Mouse (Mus musculus): ENCODE measurements around the gene Rrad. TPM values are rescaled to one million over a fixed set of nuclear protein-coding genes. Genes with fewer than 3 reads are reported as not detected.

The Rrad gene
- total RNA-seq, 2 experiments from 2014 or later, result 193 to 274 TPM

- DNase-seq, result peak; percentile 17
Observed at GRCm38 (mm10) chr8:104611613-104612012, 19.5 kb downstream of the Rrad start.

- peak; percentile 90 for DNase-seq
Observed at GRCm38 (mm10) chr8:104610185-104610766, 20.9 kb downstream of the Rrad start.

GRCm38 (mm10) chr8:104609222-104609621, 21.9 kb downstream of the Rrad start:
- peak; percentile 79 for DNase-seq

- peak; percentile 86 for DNase-seq
Observed at GRCm38 (mm10) chr8:104607944-104608343, 23.2 kb downstream of the Rrad start.

GRCm38 (mm10) chr8:104606329-104606728, 24.8 kb downstream of the Rrad start:
- peak; percentile 85 for DNase-seq

GRCm38 (mm10) chr8:104603245-104603593, 27.9 kb downstream of the Rrad start:
- no peak for DNase-seq

GRCm38 (mm10) chr8:104602468-104603244, 28.5 kb downstream of the Rrad start:
- peak; percentile 93 for DNase-seq

- peak; percentile 23 for DNase-seq
Observed at GRCm38 (mm10) chr8:104601941-104602371, 29.2 kb downstream of the Rrad start.

GRCm38 (mm10) chr8:104601386-104601785, 29.7 kb downstream of the Rrad start:
- no peak for DNase-seq

- no peak for DNase-seq
Observed at GRCm38 (mm10) chr8:104598496-104598895, 32.6 kb downstream of the Rrad start.

GRCm38 (mm10) chr8:104597656-104598055, 33.5 kb downstream of the Rrad start:
- no peak for DNase-seq

GRCm38 (mm10) chr8:104595773-104596536, 35.2 kb downstream of the Rrad start:
- no peak for DNase-seq

GRCm38 (mm10) chr8:104594611-104595362, 36.3 kb downstream of the Rrad start:
- DNase-seq, result no peak

GRCm38 (mm10) chr8:104593536-104594325, 37.4 kb downstream of the Rrad start:
- no peak for DNase-seq

GRCm38 (mm10) chr8:104592566-104592965, 38.6 kb downstream of the Rrad start:
- no peak for DNase-seq

- no peak for DNase-seq
Observed at GRCm38 (mm10) chr8:104591856-104592255, 39.3 kb downstream of the Rrad start.

GRCm38 (mm10) chr8:104591133-104591834, 39.8 kb downstream of the Rrad start, which contains the start of gene Pdp2:
Gene Pdp2, plus strand, starts transcription at chr8:104591451.
- DNase-seq, result peak; percentile 92

- DNase-seq, result no peak
Observed at GRCm38 (mm10) chr8:104590284-104590683, 40.8 kb downstream of the Rrad start.

GRCm38 (mm10) chr8:104584522-104584921, 46.6 kb downstream of the Rrad start:
- no peak for DNase-seq
